7 mouse cellular contexts compared by ENCODE assay signal in genomic region chr17:26138901-26139381, GRCm38 (mm10). TPM values are rescaled to one million over a fixed set of nuclear protein-coding genes. Genes with fewer than 3 reads are reported as not detected.
A peak's percentile ranks its signal among the peaks of the same experiment; 100 is the strongest.
DNase-seq lines count a peak whose midpoint lies in the region; ATAC-seq and TF ChIP-seq lines count a peak whose summit lies in the region.

No protein-coding gene starts in this region.

- ATAC-seq in hindbrain, postnatal 0 days = peak; percentile 73

- H3K9me3 ChIP-seq in hindbrain, postnatal 0 days (ENCODE audit: low read length) = no peaks in the 10 kb centered on the region

- intact Hi-C loops in left cerebral cortex, postnatal 4 days (cut with DNase I) = loop anchor here (10.0 kb wide), 1 partner anchor 106 kb away; the partner anchor contains the start of gene Fam234a
- intact Hi-C loops in left cerebral cortex, postnatal 14 days (cut with DNase I) = loop anchor here (5.0 kb wide), 1 partner anchor 103 kb away; the partner anchor contains the start of gene Fam234a

- WGBS in hindbrain, postnatal 0 days = under 1% methylated on average over 54 of the region's 58 CpGs

- H3K36me3 ChIP-seq in hindbrain, postnatal 0 days (ENCODE audit: insufficient read depth, low read length) = peaks cover 10% of the 10 kb centered on the region

- H3K4me1 ChIP-seq in hindbrain, postnatal 0 days (ENCODE audit: insufficient read depth, low read length) = peaks cover 8% of the 10 kb centered on the region

- no peak for TF ChIP-seq CTCF in hindbrain, postnatal 0 days (IDR thresholded peaks at IDR 0.05; ENCODE audit: low read depth)

- H3K27me3 ChIP-seq in hindbrain, postnatal 0 days (ENCODE audit: insufficient read depth, low read length) = no peaks in the 10 kb centered on the region

- peak overlapping the region; percentile 94 for H3K4me3 ChIP-seq in hindbrain, postnatal 0 days (ENCODE audit: low read length)

- H3K27ac ChIP-seq in hindbrain, postnatal 0 days = peak overlapping the region; percentile 96

- peak overlapping the region; percentile 68 for H3K4me2 ChIP-seq in hindbrain, postnatal 0 days (ENCODE audit: low read depth, low read length)

- peak; percentile 53 for DNase-seq in left cerebral cortex, postnatal 4 days
- DNase-seq in left cerebral cortex, postnatal 14 days (ENCODE audit: low spot score in 2 of 2) = no peak
- DNase-seq in NIH3T3 (ENCODE audit: low read depth) = peak; percentile 75
- DNase-seq in embryo, embryonic 9.5 days (ENCODE audit: extremely low spot score) = peak; percentile 54
- peak; percentile 67 for DNase-seq in hindbrain, postnatal 0 days (ENCODE audit: low spot score)
- peak; percentile 47 for DNase-seq in lung, postnatal 14 days
- DNase-seq in thymus, adult 18-20 months = peak; percentile 36 to 40

- peak overlapping the region; percentile 96 for H3K9ac ChIP-seq in hindbrain, postnatal 0 days (replicated peaks; ENCODE audit: low read length)

RNA-seq across cellular contexts. Expression of gene Axin1, which starts 0.5 kb away (rescaled TPM):
- 10 to 100 TPM; 37.5 to 37.8 TPM for total RNA-seq in left cerebral cortex, postnatal 4 days (2021)
- total RNA-seq in left cerebral cortex, postnatal 14 days (2021) = 10 to 100 TPM; 21.2 to 23.3 TPM
- 36.0 and 51.3 TPM in 2 replicates for total RNA-seq in hindbrain, postnatal 0 days (2014; rRNA removed)
- 10.0 and 11.2 TPM in 2 replicates for polyA plus RNA-seq in hindbrain, postnatal 0 days (2015; fragmentation: Nextera tagmentation; extraction: Ambion mirVana)

RNA-seq across cellular contexts. Expression of gene Mrpl28, which starts 15.6 kb away (rescaled TPM):
- 10 to 100 TPM; 74.2 to 80.5 TPM for total RNA-seq in left cerebral cortex, postnatal 4 days (2021)
- total RNA-seq in left cerebral cortex, postnatal 14 days (2021) = 10 to 100 TPM; 70.1 to 70.5 TPM
- 107 and 138 TPM in 2 replicates for total RNA-seq in hindbrain, postnatal 0 days (2014; rRNA removed)
- polyA plus RNA-seq in hindbrain, postnatal 0 days (2015; fragmentation: Nextera tagmentation; extraction: Ambion mirVana) = 189 and 194 TPM in 2 replicates

RNA-seq across cellular contexts. Expression of gene Tmem8, which starts 25.8 kb away (rescaled TPM):
- total RNA-seq in left cerebral cortex, postnatal 4 days (2021) = 1 to 10 TPM; 7.0 to 7.7 TPM
- 10 to 100 TPM in 1 of 2 experiments, 1 to 10 TPM in 1; 9.7 to 12.3 TPM for total RNA-seq in left cerebral cortex, postnatal 14 days (2021)
- 10.4 and 11.8 TPM in 2 replicates for total RNA-seq in hindbrain, postnatal 0 days (2014; rRNA removed)
- 3.8 and 4.0 TPM in 2 replicates for polyA plus RNA-seq in hindbrain, postnatal 0 days (2015; fragmentation: Nextera tagmentation; extraction: Ambion mirVana)

RNA-seq across cellular contexts. Expression of gene Nme4, which starts 43.5 kb away (rescaled TPM):
- 1 to 10 TPM; 8.9 to 9.6 TPM for total RNA-seq in left cerebral cortex, postnatal 4 days (2021)
- 1 to 10 TPM; 2.6 to 3.4 TPM for total RNA-seq in left cerebral cortex, postnatal 14 days (2021)
- total RNA-seq in hindbrain, postnatal 0 days (2014; rRNA removed) = 20.1 and 23.3 TPM in 2 replicates
- polyA plus RNA-seq in hindbrain, postnatal 0 days (2015; fragmentation: Nextera tagmentation; extraction: Ambion mirVana) = 16.0 and 18.3 TPM in 2 replicates

RNA-seq across cellular contexts. Expression of gene Decr2, which starts 48.8 kb away (rescaled TPM):
- total RNA-seq in left cerebral cortex, postnatal 4 days (2021) = 10 to 100 TPM; 21.7 to 24.3 TPM
- 10 to 100 TPM; 24.3 to 26.3 TPM for total RNA-seq in left cerebral cortex, postnatal 14 days (2021)
- 35.6 and 40.6 TPM in 2 replicates for total RNA-seq in hindbrain, postnatal 0 days (2014; rRNA removed)
- polyA plus RNA-seq in hindbrain, postnatal 0 days (2015; fragmentation: Nextera tagmentation; extraction: Ambion mirVana) = 41.1 and 44.7 TPM in 2 replicates

Comparison
In these comparisons a context has a peak if more than half of its experiments do, and no peak if none do; other contexts are left out.
1. DNase-seq: peak in left cerebral cortex, postnatal 4 days (single experiment), NIH3T3 (single experiment), embryo, embryonic 9.5 days (single experiment), hindbrain, postnatal 0 days (single experiment), lung, postnatal 14 days (single experiment) and thymus, adult 18-20 months (2 of 2); none in left cerebral cortex, postnatal 14 days (0 of 2).